Mouse (Mus musculus): ENCODE results near the gene Arhgap24. TPM values are rescaled to one million over a fixed set of nuclear protein-coding genes. Genes with fewer than 3 reads are reported as not detected.
A peak's percentile ranks its signal among the peaks of the same experiment; 100 is the strongest.

Arhgap24 gene
- total RNA-seq, 2 experiments from 2014 or later = 6.0 to 7.5 TPM

GRCm38 (mm10) chr5:102560270-102560669 lies 79.1 kb downstream of the Arhgap24 start:
- intact Hi-C loops (cut with DNase I) = no loop called here
- DNase-seq (ENCODE audit: low spot score in 2 of 2) = no peak

GRCm38 (mm10) chr5:102563971-102564370 lies 82.8 kb downstream of the Arhgap24 start:
- no peak for DNase-seq (ENCODE audit: low spot score in 2 of 2)
- intact Hi-C loops (cut with DNase I) = no loop called here

GRCm38 (mm10) chr5:102568764-102569163 lies 87.6 kb downstream of the Arhgap24 start:
- intact Hi-C loops (cut with DNase I) = no loop called here
- DNase-seq (ENCODE audit: low spot score in 2 of 2) = no peak

GRCm38 (mm10) chr5:102571445-102571844 lies 90.3 kb downstream of the Arhgap24 start:
- DNase-seq (ENCODE audit: low spot score in 2 of 2) = no peak
- intact Hi-C loops (cut with DNase I) = no loop called here

GRCm38 (mm10) chr5:102576750-102577149 lies 95.6 kb downstream of the Arhgap24 start:
- intact Hi-C loops (cut with DNase I) = no loop called here
- no peak for DNase-seq (ENCODE audit: low spot score in 2 of 2)

GRCm38 (mm10) chr5:102577729-102578128 lies 96.5 kb downstream of the Arhgap24 start:
- peak in 1 of 2 experiments; percentile 27 for DNase-seq (ENCODE audit: low spot score in 2 of 2)
- intact Hi-C loops (cut with DNase I) = no loop called here

GRCm38 (mm10) chr5:102578431-102578830 lies 97.2 kb downstream of the Arhgap24 start:
- intact Hi-C loops (cut with DNase I) = no loop called here

GRCm38 (mm10) chr5:102582864-102583410 lies 101.7 kb downstream of the Arhgap24 start:
- DNase-seq (ENCODE audit: low spot score in 2 of 2) = no peak
- intact Hi-C loops (cut with DNase I) = no loop called here

More at GRCm38 (mm10) chr5:102578431-102578830, 97.2 kb downstream of the Arhgap24 start:
- DNase-seq (ENCODE audit: low spot score in 2 of 2) = no peak

GRCm38 (mm10) chr5:102591422-102591821 lies 110.2 kb downstream of the Arhgap24 start:
- intact Hi-C loops (cut with DNase I) = no loop called here
- DNase-seq (ENCODE audit: low spot score in 2 of 2) = no peak

GRCm38 (mm10) chr5:102593058-102593457 lies 111.9 kb downstream of the Arhgap24 start:
- no peak for DNase-seq (ENCODE audit: low spot score in 2 of 2)
- intact Hi-C loops (cut with DNase I) = no loop called here

- no peak for DNase-seq (ENCODE audit: low spot score in 2 of 2)
- intact Hi-C loops (cut with DNase I) = no loop called here
These were observed 117.9 kb downstream of the Arhgap24 start for GRCm38 (mm10) chr5:102599102-102599501.

GRCm38 (mm10) chr5:102613571-102613970 lies 132.4 kb downstream of the Arhgap24 start:
- intact Hi-C loops (cut with DNase I) = no loop called here
- DNase-seq (ENCODE audit: low spot score in 2 of 2) = no peak

GRCm38 (mm10) chr5:102614081-102614480 lies 132.9 kb downstream of the Arhgap24 start:
- intact Hi-C loops (cut with DNase I) = no loop called here
- DNase-seq (ENCODE audit: low spot score in 2 of 2) = no peak

GRCm38 (mm10) chr5:102615249-102615648 lies 134.1 kb downstream of the Arhgap24 start:
- DNase-seq (ENCODE audit: low spot score in 2 of 2) = no peak
- intact Hi-C loops (cut with DNase I) = no loop called here

- intact Hi-C loops (cut with DNase I) = no loop called here
- DNase-seq (ENCODE audit: low spot score in 2 of 2) = no peak
These were observed 139.8 kb downstream of the Arhgap24 start for GRCm38 (mm10) chr5:102621036-102621435.

- no peak for DNase-seq (ENCODE audit: low spot score in 2 of 2)
These were observed 142.7 kb downstream of the Arhgap24 start for GRCm38 (mm10) chr5:102623807-102624435.

GRCm38 (mm10) chr5:102626671-102627070 lies 145.5 kb downstream of the Arhgap24 start:
- DNase-seq (ENCODE audit: low spot score in 2 of 2) = no peak
- intact Hi-C loops (cut with DNase I) = no loop called here

More at GRCm38 (mm10) chr5:102623807-102624435, 142.7 kb downstream of the Arhgap24 start:
- intact Hi-C loops (cut with DNase I) = no loop called here

GRCm38 (mm10) chr5:102629362-102629771 lies 148.2 kb downstream of the Arhgap24 start:
- intact Hi-C loops (cut with DNase I) = no loop called here
- no peak for DNase-seq (ENCODE audit: low spot score in 2 of 2)

- intact Hi-C loops (cut with DNase I) = no loop called here
- no peak for DNase-seq (ENCODE audit: low spot score in 2 of 2)
These were observed 154.4 kb downstream of the Arhgap24 start for GRCm38 (mm10) chr5:102635591-102635990.

GRCm38 (mm10) chr5:102639782-102640559 lies 158.8 kb downstream of the Arhgap24 start:
- no peak for DNase-seq (ENCODE audit: low spot score in 2 of 2)
- intact Hi-C loops (cut with DNase I) = no loop called here

GRCm38 (mm10) chr5:102643364-102643763 lies 162.2 kb downstream of the Arhgap24 start:
- intact Hi-C loops (cut with DNase I) = no loop called here
- no peak for DNase-seq (ENCODE audit: low spot score in 2 of 2)
